28 mouse cellular contexts compared by ENCODE assay signal in the genomic region with DNA sequence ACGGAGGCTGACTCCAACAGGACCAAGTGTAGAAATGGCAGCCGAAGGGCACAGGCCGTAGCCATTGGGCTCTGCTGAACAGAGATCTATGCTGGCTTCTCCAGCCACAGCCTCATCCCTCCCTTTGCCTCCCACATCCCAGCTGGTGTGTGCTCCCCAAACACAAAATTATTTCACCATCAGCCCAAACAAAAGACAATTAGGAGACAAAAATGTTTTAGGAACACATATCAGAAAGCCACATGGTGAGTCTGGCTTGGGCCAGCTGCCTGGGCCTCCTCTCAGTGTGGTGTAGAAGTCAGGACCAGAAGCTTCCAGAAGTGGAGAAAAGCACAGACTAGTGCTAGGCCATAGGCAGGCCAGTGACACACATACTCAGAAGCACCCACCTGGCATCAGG. TPM values are rescaled to one million over a fixed set of nuclear protein-coding genes. Genes with fewer than 3 reads are reported as not detected.
"Had no signal": no experiment of that assay in that cellular context is flagged by ENCODE, and none has a peak within 500 bp of the region (broad histone marks: within the 10 kb centered on the region; RNA-seq: fewer than 3 reads in every experiment).

No protein-coding gene starts in this region.

- H3K4me1 ChIP-seq: midbrain, embryonic 13.5 days; midbrain, embryonic 15.5 days had no signal

- DNase-seq: liver, postnatal 0 days; lung, embryonic 14.5 days; lung, postnatal 14 days; lung, postnatal 36 days; retina, postnatal 1 day; right cerebral cortex, adult 18-20 months; right cerebral cortex, postnatal 25 days; right cerebral cortex, postnatal 4 days; spleen, adult 18-20 months; thymus, adult 18-20 months; thymus, postnatal 14 days; thymus, postnatal 36 days had no signal

- H3K4me3 ChIP-seq: megakaryocyte, embryonic 14.5 days; midbrain, embryonic 13.5 days; midbrain, embryonic 15.5 days; neural tube, embryonic 12.5 days had no signal

RNA-seq across cellular contexts. Expression of gene Sohlh1, which starts 3.0 kb away (rescaled TPM):
- total RNA-seq: megakaryocyte progenitor cell, adult 5-6 weeks; midbrain, postnatal 0 days; monocyte, adult 5-6 weeks; neutrophil, adult 5-6 weeks had no signal
- polyA plus RNA-seq: liver, postnatal 0 days; lung, embryonic 14.5 days; lung, embryonic 16.5 days; macrophage; midbrain, embryonic 11.5 days; midbrain, embryonic 13.5 days; midbrain, embryonic 15.5 days; midbrain, postnatal 0 days; neural tube, embryonic 12.5 days; neural tube, embryonic 14.5 days; small intestine, adult 2 months; stomach, embryonic 14.5 days had no signal

RNA-seq across cellular contexts. Expression of gene Kcnt1, which starts 19.4 kb away (rescaled TPM):
- total RNA-seq: megakaryocyte progenitor cell, adult 5-6 weeks; monocyte, adult 5-6 weeks; neutrophil, adult 5-6 weeks had no signal
- polyA plus RNA-seq: macrophage had no signal

RNA-seq across cellular contexts. Expression of gene Lcn9, which starts 21.1 kb away (rescaled TPM):
- total RNA-seq: megakaryocyte progenitor cell, adult 5-6 weeks; midbrain, postnatal 0 days; monocyte, adult 5-6 weeks; neutrophil, adult 5-6 weeks had no signal
- polyA plus RNA-seq: liver, postnatal 0 days; lung, embryonic 14.5 days; lung, embryonic 16.5 days; macrophage; midbrain, embryonic 11.5 days; midbrain, embryonic 13.5 days; midbrain, embryonic 15.5 days; midbrain, postnatal 0 days; neural tube, embryonic 12.5 days; neural tube, embryonic 14.5 days; small intestine, adult 2 months; stomach, embryonic 14.5 days; stomach, embryonic 16.5 days had no signal

RNA-seq across cellular contexts. Expression of gene Glt6d1, which starts 28.4 kb away (rescaled TPM):
- total RNA-seq: megakaryocyte progenitor cell, adult 5-6 weeks; midbrain, postnatal 0 days; monocyte, adult 5-6 weeks; neutrophil, adult 5-6 weeks had no signal
- polyA plus RNA-seq: liver, postnatal 0 days; lung, embryonic 14.5 days; lung, embryonic 16.5 days; macrophage; midbrain, embryonic 11.5 days; midbrain, embryonic 13.5 days; midbrain, embryonic 15.5 days; midbrain, postnatal 0 days; neural tube, embryonic 12.5 days; neural tube, embryonic 14.5 days; small intestine, adult 2 months; stomach, embryonic 14.5 days; stomach, embryonic 16.5 days; thymus, postnatal 0 days had no signal
